ENCODE assay signal across 15 mouse cellular contexts in the genomic region with DNA sequence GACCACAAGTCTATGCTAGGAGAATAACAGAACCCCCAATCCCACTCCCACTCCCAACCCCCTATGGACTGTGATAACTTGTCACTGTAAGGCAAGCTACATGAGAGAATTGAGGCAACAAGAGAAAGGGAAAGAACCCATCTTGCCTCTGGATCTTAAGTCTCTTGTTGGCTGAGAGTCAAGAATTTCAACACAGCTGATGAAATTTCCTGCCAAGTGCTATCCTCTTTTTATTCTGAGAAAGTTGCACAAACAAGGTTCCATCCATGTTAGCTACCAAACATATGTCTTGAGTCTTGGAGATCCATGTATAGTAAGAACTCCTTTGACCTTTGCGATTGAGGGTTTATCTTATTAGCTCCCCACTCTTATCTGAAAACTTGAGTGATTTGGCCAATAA.
A peak's percentile ranks its signal among the peaks of the same experiment; 100 is the strongest.
DNase-seq lines count a peak whose midpoint lies in the region; ATAC-seq and TF ChIP-seq lines count a peak whose summit lies in the region.
"Had no signal": no experiment of that assay in that cellular context is flagged by ENCODE, and none has a peak within 500 bp of the region (broad histone marks: within the 10 kb centered on the region; RNA-seq: fewer than 3 reads in every experiment).

No protein-coding gene starts in this region.

- H3K4me1 ChIP-seq in kidney, adult 2 months (ENCODE audit: control insufficient read depth, insufficient read depth, low read length): no peaks in the 10 kb centered on the region
- H3K4me1 ChIP-seq: forebrain, embryonic 12.5 days; hindbrain, embryonic 10.5 days; midbrain, embryonic 15.5 days had no signal

- TF ChIP-seq CTCF in kidney, adult 2 months (conservative IDR thresholded peaks at IDR 0.05; ENCODE audit: insufficient read depth, insufficient read length, low read depth, low read length): no peak

- H3K36me3 ChIP-seq in kidney, adult 2 months (ENCODE audit: control insufficient read depth, insufficient read depth, low read length): no peaks in the 10 kb centered on the region
- H3K36me3 ChIP-seq: forebrain, embryonic 12.5 days; hindbrain, embryonic 10.5 days; midbrain, embryonic 15.5 days had no signal

- no peak overlapping the region for H3K4me3 ChIP-seq in kidney, adult 2 months (ENCODE audit: insufficient read depth, low read depth, low read length)
- H3K4me3 ChIP-seq: forebrain, embryonic 12.5 days; hindbrain, embryonic 10.5 days; midbrain, embryonic 15.5 days had no signal

- H3K27ac ChIP-seq in kidney, adult 2 months (ENCODE audit: insufficient read depth, low read depth, low read length): no peak overlapping the region
- H3K27ac ChIP-seq: forebrain, embryonic 12.5 days; hindbrain, embryonic 10.5 days; midbrain, embryonic 15.5 days had no signal

- TF ChIP-seq POLR2A in kidney, adult 2 months (IDR thresholded peaks at IDR 0.05; ENCODE audit: low read depth, low read length): no peak

- WGBS in kidney, adult 2 months: 89% methylated on average over 1 of the region's 1 CpGs

- ATAC-seq in cerebellum, adult (ENCODE audit: insufficient number of reproducible peaks, low FRiP score, low TSS enrichment): no peak
- ATAC-seq: intestine, postnatal 0 days; midbrain, embryonic 15.5 days had no signal

- DNase-seq in adrenal gland, adult 2 months: peak; percentile 24
- no peak for DNase-seq in adrenal gland, postnatal 14 days
- peak; percentile 33 for DNase-seq in kidney, adult 2 months
- DNase-seq in kidney, adult 18-20 months: no peak
- DNase-seq in NIH3T3 (ENCODE audit: low read depth): peak; percentile 71
- DNase-seq in lung, postnatal 10 days: peak; percentile 46
- DNase-seq in ovary, postnatal 36 days (ENCODE audit: low spot score): no peak
- DNase-seq: cerebellum, postnatal 10 days; gastrocnemius, postnatal 25 days; thymus, adult 18-20 months had no signal

- no peaks in the 10 kb centered on the region for H3K27me3 ChIP-seq in kidney, adult 2 months (replicated peaks; ENCODE audit: control insufficient read depth, insufficient read depth, low read length)
- H3K27me3 ChIP-seq: forebrain, embryonic 12.5 days; midbrain, embryonic 15.5 days had no signal

Comparison
In these comparisons a context has a peak if more than half of its experiments do, and no peak if none do; other contexts are left out.
1. DNase-seq: peak in adrenal gland, adult 2 months (single experiment), kidney, adult 2 months (single experiment), NIH3T3 (single experiment) and lung, postnatal 10 days (single experiment); none in adrenal gland, postnatal 14 days (single experiment), kidney, adult 18-20 months (single experiment) and ovary, postnatal 36 days (single experiment).